Mouse (Mus musculus): ENCODE results near the gene Fkbp7. TPM values are rescaled to one million over a fixed set of nuclear protein-coding genes. Genes with fewer than 3 reads are reported as not detected.

Fkbp7 gene
- polyA plus RNA-seq, 2 experiments = 2.5 to 4.2 TPM

- TF ChIP-seq EP300 (IDR thresholded peaks at IDR 0.05; ENCODE audit: low read depth) = no peak
- no peak for TF ChIP-seq CTCF (IDR thresholded peaks at IDR 0.05; ENCODE audit: low read depth)
These were observed 676 bp downstream of the Fkbp7 start for GRCm38 (mm10) chr2:76672134-76672745.

GRCm38 (mm10) chr2:76671641-76672040 is 1.3 kb downstream of the Fkbp7 start:
- peak overlapping the region in 1 of 2 experiments; percentile 56; a peak in 2 of 4 replicates for H3K4me3 ChIP-seq (ENCODE audit: insufficient read depth in 1 of 2, low read depth in 2 of 2, low read length in 2 of 2)
- no peaks in the 10 kb centered on the region for H3K36me3 ChIP-seq (replicated peaks; ENCODE audit: control insufficient read depth, insufficient read depth, low read depth)
- ATAC-seq (ENCODE audit: insufficient read depth) (no peak), DNase-seq (ENCODE audit: low read depth in 3 of 3, low spot score in 3 of 3) (no peak)
- no peak for TF ChIP-seq EP300 (IDR thresholded peaks at IDR 0.05; ENCODE audit: low read depth)
- no peak for TF ChIP-seq CTCF (IDR thresholded peaks at IDR 0.05; ENCODE audit: low read depth)
- H3K27me3 ChIP-seq (ENCODE audit: control insufficient read depth, insufficient read depth, low read length) = no peaks in the 10 kb centered on the region
- no peaks in the 10 kb centered on the region for H3K9me3 ChIP-seq (ENCODE audit: control insufficient read depth, low read length)
- WGBS (ENCODE audit: insufficient replicate concordance) = 70% methylated on average over 6 of the region's 6 CpGs
- peak overlapping the region; percentile 88 for H3K4me2 ChIP-seq (ENCODE audit: low read depth)
- peak overlapping the region; percentile 70; the same call in 1 of the 2 replicates for H3K9ac ChIP-seq (replicated peaks)
- H3K4me1 ChIP-seq (replicated peaks; ENCODE audit: control insufficient read depth in 2 of 2, insufficient read depth in 2 of 2, low read length in 1 of 2) = peaks cover 10 to 14% of the 10 kb centered on the region in 2 experiments
- H3K27ac ChIP-seq = no peak overlapping the region

More at GRCm38 (mm10) chr2:76672134-76672745, 676 bp downstream of the Fkbp7 start:
- Histone ChIP-seq H3K9me3 (ENCODE audit: control insufficient read depth, low read length) (no peaks in the 10 kb centered on the region), H3K4me3 (ENCODE audit: insufficient read depth in 1 of 2, low read depth in 2 of 2, low read length in 2 of 2) (peak overlapping the region; percentile 56 to 58), H3K36me3 (replicated peaks; ENCODE audit: control insufficient read depth, insufficient read depth, low read depth) (no peaks in the 10 kb centered on the region), H3K4me1 (replicated peaks; ENCODE audit: control insufficient read depth in 2 of 2, insufficient read depth in 2 of 2, low read length in 1 of 2) (peaks cover 10 to 17% of the 10 kb centered on the region in 2 experiments), H3K27me3 (ENCODE audit: control insufficient read depth, insufficient read depth, low read length) (no peaks in the 10 kb centered on the region), H3K27ac (peak overlapping the region; percentile 29; the same call in 1 of the 2 replicates), H3K4me2 (ENCODE audit: low read depth) (peak overlapping the region; percentile 88), H3K9ac (replicated peaks) (peak overlapping the region; percentile 70)
- ATAC-seq (ENCODE audit: insufficient read depth) = no peak
- 17% methylated on average over 9 of the region's 9 CpGs for WGBS (ENCODE audit: insufficient replicate concordance)
- no peak for DNase-seq (ENCODE audit: low read depth in 3 of 3, low spot score in 3 of 3)

GRCm38 (mm10) chr2:76667200-76667599 is 5.7 kb downstream of the Fkbp7 start:
- WGBS (ENCODE audit: insufficient replicate concordance) = 76% methylated on average over 5 of the region's 5 CpGs
- TF ChIP-seq EP300 (IDR thresholded peaks at IDR 0.05; ENCODE audit: low read depth) = no peak
- TF ChIP-seq CTCF (IDR thresholded peaks at IDR 0.05; ENCODE audit: low read depth) = no peak
- Histone ChIP-seq H3K9me3 (ENCODE audit: control insufficient read depth, low read length) (no peaks in the 10 kb centered on the region), H3K27ac (no peak overlapping the region), H3K9ac (replicated peaks) (no peak overlapping the region), H3K36me3 (replicated peaks; ENCODE audit: control insufficient read depth, insufficient read depth, low read depth) (no peaks in the 10 kb centered on the region), H3K27me3 (ENCODE audit: control insufficient read depth, insufficient read depth, low read length) (no peaks in the 10 kb centered on the region), H3K4me3 (ENCODE audit: insufficient read depth in 1 of 2, low read depth in 2 of 2, low read length in 2 of 2) (no peak overlapping the region), H3K4me2 (ENCODE audit: low read depth) (no peak overlapping the region), H3K4me1 (replicated peaks; ENCODE audit: control insufficient read depth in 2 of 2, insufficient read depth in 2 of 2, low read length in 1 of 2) (peaks cover 4 to 5% of the 10 kb centered on the region in 2 experiments; a peak in 3 of 4 replicates)
- ATAC-seq (ENCODE audit: insufficient read depth) (no peak), DNase-seq (ENCODE audit: low read depth in 3 of 3, low spot score in 3 of 3) (no peak)

- no peaks in the 10 kb centered on the region for H3K36me3 ChIP-seq (replicated peaks; ENCODE audit: control insufficient read depth, insufficient read depth, low read depth)
- no peak for DNase-seq (ENCODE audit: low read depth in 3 of 3, low spot score in 3 of 3)
- H3K4me2 ChIP-seq (ENCODE audit: low read depth) = no peak overlapping the region
- WGBS (ENCODE audit: insufficient replicate concordance) = 80% methylated on average over 7 of the region's 7 CpGs
- ATAC-seq (ENCODE audit: insufficient read depth) = no peak
- no peaks in the 10 kb centered on the region for H3K4me1 ChIP-seq (replicated peaks; ENCODE audit: control insufficient read depth in 2 of 2, insufficient read depth in 2 of 2, low read length in 1 of 2)
- H3K27ac ChIP-seq = no peak overlapping the region
- H3K9me3 ChIP-seq (ENCODE audit: control insufficient read depth, low read length) = no peaks in the 10 kb centered on the region
- no peaks in the 10 kb centered on the region for H3K27me3 ChIP-seq (ENCODE audit: control insufficient read depth, insufficient read depth, low read length)
- no peak overlapping the region for H3K4me3 ChIP-seq (ENCODE audit: insufficient read depth in 1 of 2, low read depth in 2 of 2, low read length in 2 of 2)
- no peak for TF ChIP-seq EP300 (IDR thresholded peaks at IDR 0.05; ENCODE audit: low read depth)
- no peak for TF ChIP-seq CTCF (IDR thresholded peaks at IDR 0.05; ENCODE audit: low read depth)
- no peak overlapping the region for H3K9ac ChIP-seq (replicated peaks)
These were observed 7.4 kb downstream of the Fkbp7 start for GRCm38 (mm10) chr2:76665531-76665930.

GRCm38 (mm10) chr2:76659419-76659818 is 13.5 kb downstream of the Fkbp7 start:
- no peak overlapping the region for H3K9ac ChIP-seq (replicated peaks)
- WGBS (ENCODE audit: insufficient replicate concordance) = 43% methylated on average over 8 of the region's 8 CpGs
- TF ChIP-seq CTCF (IDR thresholded peaks at IDR 0.05; ENCODE audit: low read depth) = no peak
- no peak for TF ChIP-seq EP300 (IDR thresholded peaks at IDR 0.05; ENCODE audit: low read depth)
- H3K9me3 ChIP-seq (ENCODE audit: control insufficient read depth, low read length) = no peaks in the 10 kb centered on the region
- H3K4me3 ChIP-seq (ENCODE audit: insufficient read depth in 1 of 2, low read depth in 2 of 2, low read length in 2 of 2) = no peak overlapping the region
- no peaks in the 10 kb centered on the region for H3K27me3 ChIP-seq (ENCODE audit: control insufficient read depth, insufficient read depth, low read length)
- H3K4me1 ChIP-seq (replicated peaks; ENCODE audit: control insufficient read depth in 2 of 2, insufficient read depth in 2 of 2, low read length in 1 of 2) = no peaks in the 10 kb centered on the region
- ATAC-seq (ENCODE audit: insufficient read depth) (no peak), DNase-seq (ENCODE audit: low read depth in 3 of 3, low spot score in 3 of 3) (no peak)
- no peak overlapping the region for H3K27ac ChIP-seq
- no peaks in the 10 kb centered on the region for H3K36me3 ChIP-seq (replicated peaks; ENCODE audit: control insufficient read depth, insufficient read depth, low read depth)
- no peak overlapping the region for H3K4me2 ChIP-seq (ENCODE audit: low read depth)
